Mouse (Mus musculus) megakaryocyte, adult 5-6 weeks (primary cell): ENCODE measurements around the gene Slc22a23. TPM values are rescaled to one million over a fixed set of nuclear protein-coding genes. Genes with fewer than 3 reads are reported as not detected.

Experiments used
- ATAC-seq: 2 replicates; pipeline ENCODE4 v1.8.0; 2016; ENCODE audit warnings: mild to moderate bottlenecking, inconsistent platforms; ENCODE audit not compliant: poor library complexity, severe bottlenecking
- total RNA-seq, 2 experiments: library from RNA; stranded (forward) in 1 of 2; stranded (reverse) in 1 of 2; fragments of 153-499, 151-499 nt in 1 of 2; fragments of 221-1000, 200-1000 nt in 1 of 2; gene quantifications; 2 replicates each; pipeline versions ENCODE4 v1.2.3 to v1.2.4; 2015 to 2017

Gene Slc22a23
- total RNA-seq, 2 experiments from 2014 or later, result 0.22 to 0.65 TPM

DNA sequence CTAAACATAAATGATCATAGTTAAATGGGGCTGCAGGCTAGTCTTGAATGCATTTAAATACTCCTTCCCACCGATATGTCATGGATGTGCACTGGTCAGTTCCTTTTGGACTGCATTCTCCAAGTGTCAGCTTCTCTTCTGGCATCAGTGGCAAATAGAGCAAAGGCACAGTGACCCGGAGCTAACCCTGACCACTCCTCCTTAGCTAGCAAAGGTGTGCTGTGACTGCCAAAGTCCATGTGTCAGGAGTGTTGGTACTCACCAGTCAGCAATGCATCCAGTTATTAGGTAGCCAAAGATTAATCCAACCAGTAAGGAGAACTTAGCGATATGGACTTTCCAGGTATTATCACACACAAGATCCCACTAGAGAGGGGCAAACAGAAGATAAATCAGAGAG is 40.1 kb downstream of the Slc22a23 start:
- ATAC-seq, result no peak

DNA sequence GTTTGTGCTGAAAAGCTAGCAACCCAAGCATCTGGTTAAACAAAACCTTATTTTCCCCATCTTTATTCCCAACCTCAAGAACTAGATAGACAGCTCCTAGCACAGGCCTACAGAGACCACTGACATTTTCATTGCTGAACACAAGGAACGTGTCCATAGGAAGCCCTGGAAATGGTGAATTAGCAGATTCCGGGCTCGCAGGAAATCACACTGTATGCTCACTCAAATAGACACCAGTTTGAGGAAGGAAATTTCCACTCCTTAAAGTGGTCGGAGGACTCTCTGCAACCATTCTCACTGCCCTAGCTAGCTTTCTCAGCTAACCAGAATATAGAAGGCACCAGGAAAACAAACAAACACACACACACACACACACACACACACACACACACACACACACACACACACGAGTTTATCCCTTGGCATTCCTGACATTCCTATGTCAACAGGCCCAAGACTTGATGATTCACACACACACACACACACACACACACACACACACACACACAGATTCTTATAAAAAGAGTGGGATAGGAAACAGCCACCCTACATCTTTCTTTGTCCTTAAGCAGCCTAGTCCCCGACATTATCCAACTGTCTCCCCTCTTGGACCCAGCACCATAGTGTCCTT is 41.5 kb downstream of the Slc22a23 start:
- no peak for ATAC-seq

DNA sequence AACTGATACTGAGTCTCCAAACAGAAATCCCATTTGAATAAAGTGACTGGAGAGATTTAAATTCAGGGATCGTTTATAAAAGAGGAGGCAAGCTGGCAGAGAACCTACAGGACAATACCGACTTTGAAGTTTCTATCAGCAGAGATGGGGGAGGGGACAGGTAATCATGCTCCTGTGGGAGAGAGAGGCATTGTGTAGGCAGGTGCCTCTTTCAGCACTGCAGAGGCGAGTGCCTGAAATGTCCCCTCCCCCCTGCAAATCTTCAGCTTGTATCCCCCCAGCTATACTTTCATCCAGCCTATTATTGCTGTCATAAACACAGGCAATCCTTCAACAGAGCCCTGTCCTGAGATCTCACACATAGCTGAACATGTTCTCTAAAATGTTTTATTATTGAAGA is 43.4 kb downstream of the Slc22a23 start:
- ATAC-seq, result no peak

DNA sequence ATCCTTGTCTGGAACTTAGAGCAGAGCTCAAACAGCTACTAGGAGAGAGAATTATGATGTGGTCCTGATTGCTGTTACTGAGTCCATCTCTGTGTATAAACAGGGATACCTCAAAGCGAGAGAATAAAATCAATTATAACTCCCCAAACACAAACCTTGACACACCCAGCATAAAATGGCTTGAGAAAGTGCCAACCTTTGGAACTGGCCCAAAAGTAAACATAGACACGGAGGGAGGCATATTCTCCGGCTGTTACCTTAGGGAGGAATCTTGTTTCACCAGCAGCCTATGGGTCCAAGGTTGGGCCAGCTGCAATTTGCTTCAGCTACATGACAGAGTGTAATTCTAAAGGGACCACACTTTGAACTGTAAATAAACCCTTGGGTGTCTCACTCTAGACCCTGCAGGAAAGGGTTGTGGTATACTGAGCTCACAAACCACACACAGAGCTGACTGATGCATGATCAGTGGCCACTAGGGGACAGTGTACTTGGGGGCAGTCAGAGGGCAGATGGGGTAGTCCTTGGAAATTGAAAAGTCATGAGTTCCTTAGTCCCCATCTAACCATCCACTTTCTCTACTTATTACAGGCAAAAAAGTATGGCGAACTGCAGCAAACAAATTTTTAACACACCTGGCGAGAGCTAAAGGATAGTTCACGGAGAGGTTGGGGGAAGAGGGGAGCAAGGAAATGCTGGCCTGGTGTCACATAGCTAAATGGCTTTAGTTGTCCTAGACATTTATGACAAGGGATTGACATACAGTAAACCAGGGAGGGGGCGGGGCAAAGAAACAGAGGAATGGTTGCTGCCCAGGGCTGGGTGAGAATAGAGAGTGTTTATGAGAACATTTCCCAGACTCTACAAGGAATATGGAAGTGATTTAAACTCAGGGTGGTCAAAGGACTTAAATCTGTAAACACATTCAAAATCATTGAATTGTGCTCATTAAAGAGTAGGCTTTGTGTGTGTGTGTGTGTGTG is 45.3 kb downstream of the Slc22a23 start:
- no peak for ATAC-seq

DNA sequence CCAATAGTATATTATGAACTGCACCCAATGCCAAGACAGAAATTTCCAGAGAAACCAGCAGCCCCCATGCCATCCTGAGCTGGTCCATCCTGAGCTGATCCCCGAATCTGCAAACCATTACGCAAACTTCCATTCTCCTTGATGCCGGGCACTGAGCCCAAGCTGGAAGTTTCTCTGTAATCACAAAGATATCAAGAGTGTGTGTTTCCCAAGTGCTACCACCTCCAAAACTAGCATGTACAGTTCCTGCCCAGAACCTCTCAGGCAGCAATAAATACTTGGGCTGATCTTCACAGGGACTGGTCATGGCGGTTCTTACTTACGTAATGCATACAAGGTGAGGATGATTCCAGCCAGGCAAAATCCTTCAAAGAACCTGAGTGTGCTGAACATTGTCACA is 46.3 kb downstream of the Slc22a23 start:
- ATAC-seq, result no peak

DNA sequence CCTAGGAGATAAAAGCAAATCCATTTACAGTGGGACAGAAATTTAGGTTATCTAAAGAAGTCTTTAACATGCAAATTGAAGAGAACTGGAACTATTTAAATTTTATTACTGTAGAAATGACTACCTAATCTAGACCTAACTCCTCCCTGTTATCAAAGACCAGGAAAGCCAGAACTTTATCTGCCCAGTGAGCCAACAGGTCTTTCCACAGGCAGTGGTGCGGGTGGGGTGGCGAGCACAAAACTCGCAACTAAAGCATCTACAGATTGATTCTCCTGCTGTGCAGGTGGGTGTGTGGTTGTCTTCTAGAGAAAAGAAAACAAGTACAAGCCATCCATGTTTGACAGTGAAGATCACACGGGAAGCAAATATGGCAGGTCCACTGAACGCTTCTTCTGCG is 46.9 kb downstream of the Slc22a23 start:
- ATAC-seq, result no peak

DNA sequence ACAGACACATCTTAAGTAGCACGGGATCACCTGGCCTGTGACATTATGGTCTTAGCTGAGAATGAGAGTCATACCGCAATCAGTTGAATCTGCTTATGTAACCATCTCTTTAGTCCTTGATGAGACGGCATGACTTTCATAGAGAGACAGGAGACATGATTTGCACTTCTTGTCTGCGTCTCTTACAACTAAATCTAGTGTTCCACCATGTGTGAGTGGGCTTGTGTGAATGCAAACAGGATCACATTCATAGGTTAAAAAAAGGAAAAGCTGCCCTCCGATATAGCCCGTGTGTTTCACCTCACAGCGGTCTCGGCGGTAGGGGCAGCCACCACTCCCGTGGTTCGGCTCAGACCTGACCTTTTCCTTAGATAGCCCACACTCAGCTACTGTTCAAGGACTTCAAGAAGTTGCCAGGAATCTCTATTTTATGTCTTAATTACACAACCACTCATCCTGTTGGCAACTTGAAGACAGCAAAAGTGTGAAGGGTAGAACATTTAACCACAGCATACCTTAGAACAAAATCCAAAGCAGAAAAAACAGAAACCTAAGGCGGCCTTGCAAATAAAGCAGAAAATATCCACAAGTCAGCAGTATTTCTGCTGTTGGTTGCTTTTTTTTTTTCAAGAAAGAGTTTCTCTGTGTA is 49.1 kb downstream of the Slc22a23 start:
- ATAC-seq, result no peak

DNA sequence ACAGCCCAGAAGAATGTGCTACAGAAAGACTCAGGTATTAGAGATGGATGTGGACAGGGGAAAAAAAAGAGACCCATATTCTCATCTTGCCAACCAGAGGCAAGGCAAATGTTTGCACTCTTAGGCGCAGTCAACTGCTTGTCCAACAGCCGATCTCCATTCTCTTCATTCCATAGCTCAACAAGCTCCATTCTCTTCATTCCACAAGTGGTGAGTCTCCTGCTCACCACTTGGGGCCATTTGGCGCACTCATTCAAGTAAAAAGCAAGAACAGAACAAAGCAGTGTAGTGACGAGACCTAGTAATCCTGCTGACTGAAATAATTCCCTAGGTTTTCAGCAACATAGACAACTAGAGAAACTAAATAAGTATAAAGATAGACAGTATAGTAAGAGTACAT is 50.8 kb downstream of the Slc22a23 start:
- ATAC-seq, result no peak

DNA sequence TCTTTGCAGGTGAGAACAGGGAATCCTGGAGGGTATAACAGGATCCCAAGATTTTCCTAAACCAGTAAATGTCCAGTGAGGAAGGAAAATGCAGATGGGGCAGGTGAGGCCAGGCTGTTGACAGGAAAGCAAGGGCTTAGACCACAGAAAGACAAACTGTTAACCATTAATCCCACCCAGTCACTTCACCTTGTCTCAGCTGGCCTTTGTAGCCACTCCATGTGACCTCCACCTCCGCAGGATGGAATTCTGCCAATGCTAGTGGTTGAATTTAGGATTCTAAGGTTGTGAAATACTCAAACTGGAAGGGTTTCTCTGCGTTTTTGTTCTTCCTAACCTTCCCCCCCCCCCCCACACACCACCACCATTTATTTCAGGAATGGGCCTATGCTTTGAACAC is 52.9 kb downstream of the Slc22a23 start:
- ATAC-seq, result no peak

DNA sequence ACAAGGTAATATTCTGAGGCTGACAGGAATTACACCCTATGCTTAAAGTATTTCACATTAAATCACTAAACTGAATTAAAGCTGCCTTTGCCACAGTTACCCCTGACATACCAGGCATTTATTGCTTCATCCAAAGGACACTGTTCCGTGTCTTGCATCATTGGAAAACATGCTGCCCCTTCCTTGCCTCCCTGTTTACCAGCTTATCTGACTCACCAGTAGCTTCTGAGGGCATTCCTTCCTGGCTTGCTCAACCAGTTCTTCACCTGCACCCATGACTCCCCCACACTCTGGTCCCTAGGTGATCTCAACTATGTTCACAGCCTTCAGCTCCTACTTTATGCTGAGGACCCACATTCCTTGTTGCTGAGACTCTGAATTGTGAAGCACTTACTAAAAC is 54.6 kb downstream of the Slc22a23 start:
- no peak for ATAC-seq

DNA sequence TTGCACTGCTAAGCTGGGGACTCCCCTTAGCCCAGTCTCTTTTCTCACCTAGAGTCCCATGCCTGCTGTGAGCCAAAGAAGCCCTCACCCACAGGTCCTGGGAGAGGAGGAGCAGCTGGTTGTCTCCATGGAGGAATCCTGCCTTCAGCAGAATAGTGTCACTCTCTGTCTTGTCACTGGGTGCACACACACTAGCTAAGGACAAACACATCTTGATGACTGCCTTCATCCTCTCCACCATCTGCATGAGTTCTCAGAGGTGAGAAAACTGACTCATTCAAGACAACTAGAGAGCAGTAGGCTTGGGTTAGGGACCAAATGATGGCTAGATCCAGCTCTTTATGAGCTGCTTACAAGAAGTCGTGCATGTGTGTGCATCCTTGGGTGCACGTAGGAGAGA is 55.4 kb downstream of the Slc22a23 start:
- ATAC-seq, result no peak

DNA sequence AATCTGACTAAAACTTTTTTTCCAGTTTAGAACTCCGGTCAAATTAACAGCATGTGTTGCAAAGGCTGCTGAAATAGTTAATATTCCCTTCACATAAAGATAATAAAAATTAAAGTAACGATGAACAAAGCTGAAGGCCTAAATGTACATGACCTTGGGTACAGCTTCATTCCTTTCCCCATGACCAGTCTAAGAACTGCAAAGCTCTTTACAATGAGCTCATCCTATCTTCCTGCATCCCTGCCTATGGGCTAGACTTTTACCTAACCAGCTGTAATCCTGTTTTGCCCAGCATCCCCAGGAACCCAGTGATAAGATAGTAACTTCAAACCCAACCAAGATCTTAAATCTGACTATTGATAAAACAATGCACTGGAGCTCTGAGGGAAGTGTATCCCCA is 56.9 kb downstream of the Slc22a23 start:
- ATAC-seq, result no peak

DNA sequence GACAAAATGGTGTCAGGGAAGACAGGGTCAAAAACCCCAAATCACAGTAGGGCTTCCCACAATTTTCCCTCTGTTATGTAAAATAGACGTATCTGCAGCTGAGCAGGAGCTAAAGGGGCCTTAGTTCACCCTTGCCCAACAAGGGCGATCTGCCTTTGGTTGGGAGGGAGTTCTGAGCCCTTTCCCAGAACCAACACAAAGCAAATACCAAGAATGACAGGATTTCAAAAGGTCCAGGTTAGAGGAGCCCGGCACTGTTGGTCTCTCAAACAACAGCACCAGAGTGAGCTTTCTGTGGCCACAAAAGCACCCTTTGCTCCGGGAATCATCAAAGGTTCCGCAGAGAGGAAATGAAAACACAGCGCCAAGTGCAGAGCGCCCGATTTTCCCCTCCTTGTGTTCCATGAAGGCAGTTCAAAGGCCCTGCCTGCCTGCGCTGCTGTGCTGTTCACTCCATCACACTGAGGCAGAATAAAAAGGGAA is 57.3 kb downstream of the Slc22a23 start:
- ATAC-seq, result no peak

DNA sequence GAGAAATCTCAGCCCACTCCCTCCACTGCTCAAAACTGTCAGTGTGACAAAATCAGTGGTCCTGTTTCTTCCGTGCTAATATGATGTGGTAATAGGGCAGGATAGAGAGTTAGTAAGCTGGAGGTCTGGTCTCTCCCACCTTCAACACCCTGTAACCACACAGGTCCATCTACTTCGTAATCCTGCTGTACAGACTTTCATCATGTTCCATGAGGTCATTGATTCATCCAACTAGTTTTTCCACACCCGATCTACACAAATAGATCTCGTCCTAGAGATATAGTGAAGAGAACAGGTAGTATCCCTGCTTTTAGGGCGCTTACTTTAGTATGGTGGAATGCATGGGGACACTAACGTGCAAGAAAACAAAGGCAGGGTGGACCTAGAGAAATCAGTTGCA is 63.6 kb downstream of the Slc22a23 start:
- no peak for ATAC-seq

DNA sequence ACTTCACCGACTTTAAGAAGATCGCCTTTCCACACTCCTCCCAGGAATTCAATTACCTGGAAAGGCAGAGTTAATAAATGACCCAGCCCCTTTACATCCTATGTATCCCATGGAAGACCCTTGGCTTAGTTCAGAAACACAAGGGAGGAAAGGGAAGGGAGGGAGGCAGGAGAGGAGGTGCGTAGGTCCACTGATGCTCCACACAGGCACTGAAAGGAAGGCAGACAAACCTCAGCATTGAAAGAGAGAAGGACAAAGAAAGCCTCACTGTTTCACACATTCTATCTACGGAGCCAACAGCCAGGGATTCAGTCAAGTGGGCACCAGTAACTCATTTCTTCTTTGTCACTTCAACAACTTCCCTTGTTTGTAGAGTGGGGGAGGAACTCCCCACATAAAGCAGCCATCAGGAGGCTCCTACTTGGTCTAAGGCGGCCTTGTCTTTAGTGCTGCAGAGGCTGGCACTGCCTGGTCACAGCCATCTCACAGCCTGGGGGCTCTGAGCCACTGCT is 66.2 kb downstream of the Slc22a23 start:
- no peak for ATAC-seq

DNA sequence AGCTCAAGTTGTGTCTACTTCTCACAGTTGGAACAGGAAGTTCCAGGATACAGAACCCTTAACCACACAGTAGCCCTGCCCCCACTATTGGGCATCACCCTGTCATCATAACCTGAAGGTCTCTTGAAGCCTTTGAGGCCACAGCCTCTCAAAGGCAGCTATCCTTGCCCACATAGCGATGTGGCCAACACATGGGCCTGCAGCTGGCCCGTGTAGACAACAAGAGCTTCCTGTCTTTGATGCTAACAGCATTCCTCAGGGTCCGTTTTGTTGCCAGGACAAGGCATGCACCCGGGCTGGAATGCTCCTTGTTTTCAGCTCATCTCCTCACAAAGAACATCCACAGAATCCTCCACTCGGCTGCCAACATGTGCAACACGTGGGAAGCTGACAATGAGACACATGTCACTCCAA is 66.7 kb downstream of the Slc22a23 start:
- ATAC-seq, result no peak

DNA sequence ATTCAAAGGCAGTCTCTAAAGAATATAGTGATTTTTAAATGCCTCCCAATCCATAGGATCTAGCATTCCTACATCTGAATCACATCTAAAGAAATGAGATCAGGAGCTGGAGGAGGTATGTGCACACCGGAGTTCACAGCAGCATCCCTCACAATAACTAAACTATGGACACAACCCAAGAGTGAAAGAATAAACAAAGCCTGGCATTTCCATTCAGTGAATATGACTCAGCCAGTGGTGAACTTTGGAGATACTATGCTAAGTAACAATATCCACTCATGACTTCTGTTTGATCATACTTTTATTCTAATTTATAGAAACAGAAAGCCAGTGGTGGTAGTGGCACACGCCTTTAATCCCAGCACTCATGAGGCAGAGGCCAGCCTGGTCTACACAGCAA is 67.4 kb downstream of the Slc22a23 start:
- ATAC-seq, result no peak

DNA sequence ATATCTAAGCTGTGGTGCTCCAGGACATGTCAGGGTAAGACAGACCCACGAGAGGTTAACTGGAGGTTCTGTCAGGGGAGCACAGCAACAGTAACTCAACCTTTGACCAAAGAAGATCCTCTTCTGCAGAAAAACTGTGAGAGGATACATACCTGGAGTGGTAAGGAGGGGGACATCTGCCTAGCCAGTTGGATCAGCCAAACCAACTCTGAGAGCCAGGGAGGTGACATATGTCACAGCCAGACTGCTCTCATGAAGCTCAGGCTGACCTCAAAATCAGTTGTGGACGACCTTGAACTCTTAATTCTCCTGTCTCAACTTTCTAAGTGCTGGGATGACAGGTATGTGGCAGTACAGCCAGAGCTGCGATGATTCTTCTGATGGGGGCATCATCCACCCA is 68.0 kb downstream of the Slc22a23 start:
- ATAC-seq, result no peak

DNA sequence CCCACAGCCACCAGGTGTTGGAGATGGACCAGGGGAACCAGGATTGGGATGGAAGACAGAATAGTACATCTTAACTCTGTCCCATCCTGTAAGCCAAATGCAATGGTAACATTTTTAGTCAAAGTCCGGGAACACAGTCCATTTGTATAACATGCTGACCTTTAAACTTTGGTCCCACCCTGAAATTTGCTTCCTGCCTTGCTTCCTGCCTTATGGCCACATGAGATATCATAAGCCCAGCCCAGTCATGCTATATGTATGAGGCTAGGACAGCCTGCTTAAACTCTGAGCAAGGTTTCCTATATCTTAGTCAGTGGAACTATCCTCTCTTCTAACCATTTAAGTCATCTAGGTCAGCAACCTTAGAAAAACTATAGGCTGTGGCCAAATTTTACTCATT is 70.1 kb downstream of the Slc22a23 start:
- no peak for ATAC-seq

DNA sequence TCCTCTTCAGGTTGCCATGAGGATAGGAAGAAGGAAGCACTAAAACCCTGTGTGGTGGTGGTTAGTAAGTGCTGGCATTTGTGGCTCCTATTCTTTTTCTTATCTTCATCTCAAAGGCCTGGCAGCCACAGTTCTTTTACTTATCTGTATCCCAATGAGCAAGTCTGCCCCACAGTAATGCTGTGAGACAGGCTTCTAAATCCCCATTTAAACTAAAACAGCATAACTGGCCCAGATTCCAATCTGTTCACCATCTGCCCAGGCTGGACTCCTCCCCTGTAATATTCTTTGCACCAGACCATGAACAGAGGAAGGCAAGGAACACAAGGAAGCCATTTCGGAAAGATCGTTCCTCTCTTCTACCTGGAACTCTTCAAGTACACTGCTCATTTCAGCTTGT is 70.6 kb downstream of the Slc22a23 start:
- no peak for ATAC-seq

DNA sequence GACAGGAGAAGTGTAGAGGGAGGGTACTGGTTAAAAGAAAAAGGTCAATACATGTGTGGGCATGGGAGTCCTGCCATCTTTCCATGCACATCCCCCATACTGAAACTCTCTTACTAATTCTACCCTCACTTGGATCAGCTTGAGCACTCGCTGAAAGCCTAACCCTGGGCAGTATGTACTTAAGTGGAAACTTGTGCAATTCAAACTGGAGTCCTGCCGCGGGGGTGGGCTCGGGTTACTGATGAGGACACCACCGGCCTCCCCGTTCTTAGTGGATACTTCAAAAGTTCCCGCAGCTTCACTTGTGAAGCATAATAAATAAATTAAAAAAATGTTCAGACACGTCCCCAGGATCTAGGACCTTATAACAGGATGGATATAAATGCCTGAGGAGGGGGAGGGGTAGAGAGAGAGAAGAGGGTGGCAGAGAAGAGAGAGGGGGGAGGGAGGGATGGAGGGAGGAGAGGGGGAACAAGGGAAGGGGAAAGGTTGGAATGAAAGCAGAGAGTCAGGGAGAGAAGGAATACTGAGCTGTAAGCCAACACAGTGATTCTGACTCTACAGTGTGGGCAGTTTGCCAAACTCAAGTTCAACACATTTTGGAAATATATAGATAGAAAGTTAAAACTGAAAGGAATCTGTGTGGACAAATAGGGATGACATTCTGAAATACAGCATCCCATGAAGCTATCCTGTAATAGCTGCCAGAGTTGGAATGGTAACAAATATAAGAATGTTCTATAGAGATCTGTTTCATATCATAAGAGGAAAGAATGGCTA is 72.5 kb downstream of the Slc22a23 start:
- no peak for ATAC-seq
